Mouse (Mus musculus): ENCODE data around the gene Hpcal4. TPM values are rescaled to one million over a fixed set of nuclear protein-coding genes. Genes with fewer than 3 reads are reported as not detected.

Hpcal4 gene
- polyA plus RNA-seq, 1 experiment from 2014 or later: not detected

DNA sequence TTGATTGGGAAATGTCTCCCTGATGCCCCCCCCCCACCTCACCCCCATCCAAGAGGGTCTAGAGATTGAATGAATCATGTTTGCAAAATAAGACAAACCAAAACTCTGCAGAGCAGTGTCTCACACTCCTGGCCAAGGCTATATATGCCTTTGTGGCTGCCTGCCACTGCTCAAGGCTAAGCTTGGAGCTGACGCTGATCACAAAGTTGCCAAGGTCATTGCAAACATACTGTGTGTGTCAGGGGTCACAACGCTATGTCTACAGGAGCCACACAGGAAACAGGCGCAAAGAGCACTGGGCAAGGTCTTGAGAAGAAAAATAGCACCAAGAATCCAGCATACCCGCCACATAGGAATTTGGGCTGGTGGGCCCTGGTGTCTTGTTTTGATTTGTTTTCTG, 37.6 kb downstream of the Hpcal4 start:
- H3K4me3 ChIP-seq (ENCODE audit: low read depth, low read length): no peak overlapping the region
- no peak overlapping the region for H3K27ac ChIP-seq (ENCODE audit: low read depth)
- no peaks in the 10 kb centered on the region for H3K36me3 ChIP-seq (replicated peaks; ENCODE audit: insufficient read depth, low read length)
- no peak for DNase-seq
- peaks cover 5% of the 10 kb centered on the region for H3K4me1 ChIP-seq (ENCODE audit: insufficient read depth)
- WGBS (ENCODE audit: insufficient replicate concordance): 57% methylated on average over 4 of the region's 4 CpGs
- TF ChIP-seq CTCF (IDR thresholded peaks at IDR 0.05; ENCODE audit: low read depth) (no peak), EP300 (IDR thresholded peaks at IDR 0.05; ENCODE audit: low read depth) (no peak)
- H3K4me2 ChIP-seq (ENCODE audit: low read depth, low read length): no peak overlapping the region
- ATAC-seq: peak; percentile 66; the same call in 1 of the 2 replicates
- H3K9ac ChIP-seq (replicated peaks): no peak overlapping the region
- no peaks in the 10 kb centered on the region for H3K27me3 ChIP-seq (ENCODE audit: insufficient read depth, low read length)
- no peaks in the 10 kb centered on the region for H3K9me3 ChIP-seq (ENCODE audit: low read length)

DNA sequence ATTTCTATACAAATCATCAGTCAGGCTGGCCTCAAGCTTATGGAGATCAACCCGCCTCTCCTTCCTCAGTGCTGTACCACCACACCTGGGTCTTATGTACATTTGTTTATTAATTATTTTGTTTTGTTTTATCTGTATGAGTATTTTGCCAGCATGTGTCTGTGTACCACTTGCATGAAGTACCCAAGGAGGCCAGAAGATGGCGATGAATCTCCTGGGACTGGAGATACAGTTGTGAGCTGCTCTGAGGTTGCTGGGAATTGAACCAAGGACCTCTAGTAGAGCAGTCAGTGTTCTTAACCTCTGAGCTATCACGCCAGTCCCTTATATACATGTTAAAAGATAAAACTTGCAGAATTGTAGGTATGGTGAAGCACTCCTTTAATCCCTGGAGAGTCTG, 40.3 kb downstream of the Hpcal4 start:
- DNase-seq: peak; percentile 37
- no peak overlapping the region for H3K4me3 ChIP-seq (ENCODE audit: low read depth, low read length)
- TF ChIP-seq CTCF (IDR thresholded peaks at IDR 0.05; ENCODE audit: low read depth) (peak; percentile 59), EP300 (IDR thresholded peaks at IDR 0.05; ENCODE audit: low read depth) (no peak)
- WGBS (ENCODE audit: insufficient replicate concordance): 67% methylated on average over 3 of the region's 3 CpGs
- no peaks in the 10 kb centered on the region for H3K9me3 ChIP-seq (ENCODE audit: low read length)
- H3K27ac ChIP-seq (ENCODE audit: low read depth): no peak overlapping the region
- H3K9ac ChIP-seq (replicated peaks): no peak overlapping the region
- peaks cover 5% of the 10 kb centered on the region for H3K4me1 ChIP-seq (ENCODE audit: insufficient read depth)
- no peak overlapping the region for H3K4me2 ChIP-seq (ENCODE audit: low read depth, low read length)
- H3K36me3 ChIP-seq (replicated peaks; ENCODE audit: insufficient read depth, low read length): no peaks in the 10 kb centered on the region
- no peak for ATAC-seq
- H3K27me3 ChIP-seq (ENCODE audit: insufficient read depth, low read length): no peaks in the 10 kb centered on the region

DNA sequence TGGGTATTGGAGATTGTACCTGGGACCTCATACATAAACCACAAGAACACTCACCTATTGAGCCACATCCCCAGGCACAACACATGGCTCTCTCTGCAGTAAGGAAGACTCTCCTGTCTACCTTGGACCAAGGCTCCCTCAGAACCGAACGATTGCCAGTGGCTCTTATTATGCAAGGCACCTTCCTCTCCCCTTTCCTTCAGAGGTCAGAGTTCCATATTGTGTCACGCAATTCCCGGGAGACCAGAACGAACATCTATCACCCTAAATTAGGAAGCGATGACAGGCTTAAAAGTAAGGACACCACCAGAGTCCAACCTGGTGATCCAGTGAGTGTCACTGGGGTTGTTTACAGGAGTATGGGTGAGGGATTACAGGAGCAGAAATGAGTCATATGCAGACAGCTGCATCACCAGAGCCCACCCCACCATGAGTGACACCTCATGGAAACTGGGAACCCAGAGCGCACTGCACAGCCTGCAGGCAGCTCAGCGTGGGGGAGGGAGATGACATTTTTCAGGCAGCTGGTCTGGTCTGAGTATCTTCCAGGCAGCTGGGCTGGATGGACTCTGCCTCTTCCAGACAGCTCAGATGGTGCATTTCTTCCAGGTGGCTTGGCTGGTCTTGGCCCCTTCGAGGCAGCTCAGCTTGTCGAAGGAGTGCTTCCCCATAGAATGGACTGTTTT, 42.8 kb downstream of the Hpcal4 start:
- Histone ChIP-seq H3K4me2 (ENCODE audit: low read depth, low read length) (no peak overlapping the region), H3K4me1 (ENCODE audit: insufficient read depth) (no peaks in the 10 kb centered on the region), H3K27ac (ENCODE audit: low read depth) (no peak overlapping the region), H3K27me3 (ENCODE audit: insufficient read depth, low read length) (no peaks in the 10 kb centered on the region), H3K9me3 (ENCODE audit: low read length) (no peaks in the 10 kb centered on the region), H3K4me3 (ENCODE audit: low read depth, low read length) (no peak overlapping the region), H3K9ac (replicated peaks) (no peak overlapping the region), H3K36me3 (replicated peaks; ENCODE audit: insufficient read depth, low read length) (no peaks in the 10 kb centered on the region)
- DNase-seq: no peak
- ATAC-seq: peak; percentile 21; the same call in 1 of the 2 replicates
- no peak for TF ChIP-seq CTCF (IDR thresholded peaks at IDR 0.05; ENCODE audit: low read depth)
- no peak for TF ChIP-seq EP300 (IDR thresholded peaks at IDR 0.05; ENCODE audit: low read depth)
- WGBS (ENCODE audit: insufficient replicate concordance): 57% methylated on average over 10 of the region's 10 CpGs

DNA sequence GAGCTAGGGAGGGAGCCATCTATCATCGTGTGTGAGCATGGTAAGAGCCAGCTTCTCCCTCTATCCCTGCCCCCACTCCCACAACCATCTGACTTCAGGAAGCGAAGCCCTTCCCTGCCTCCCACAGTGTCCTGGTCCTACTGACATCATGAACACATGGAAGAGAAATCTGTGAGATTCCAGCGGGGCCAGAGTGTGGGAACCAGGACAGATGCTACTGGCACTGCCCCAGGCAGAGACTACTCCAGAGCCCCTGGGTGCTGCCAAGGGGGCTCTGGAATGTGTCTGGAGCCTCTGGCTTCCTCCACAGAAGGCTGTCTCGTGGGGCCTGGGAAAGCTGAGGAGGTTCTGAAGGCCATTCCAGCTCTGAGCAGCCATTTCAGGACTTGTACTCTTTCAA, 44.7 kb downstream of the Hpcal4 start:
- DNase-seq: no peak
- no peaks in the 10 kb centered on the region for H3K9me3 ChIP-seq (ENCODE audit: low read length)
- no peak overlapping the region for H3K4me3 ChIP-seq (ENCODE audit: low read depth, low read length)
- ATAC-seq: no peak
- no peak overlapping the region for H3K27ac ChIP-seq (ENCODE audit: low read depth)
- TF ChIP-seq CTCF (IDR thresholded peaks at IDR 0.05; ENCODE audit: low read depth) (no peak), EP300 (IDR thresholded peaks at IDR 0.05; ENCODE audit: low read depth) (no peak)
- H3K9ac ChIP-seq (replicated peaks): no peak overlapping the region
- no peaks in the 10 kb centered on the region for H3K36me3 ChIP-seq (replicated peaks; ENCODE audit: insufficient read depth, low read length)
- 39% methylated on average over 4 of the region's 4 CpGs for WGBS (ENCODE audit: insufficient replicate concordance)
- 0 out of 2 replicates have a peak, but pooled peaks cover 6% of the 10 kb centered on the region for H3K27me3 ChIP-seq (ENCODE audit: insufficient read depth, low read length)
- no peak overlapping the region for H3K4me2 ChIP-seq (ENCODE audit: low read depth, low read length)
- H3K4me1 ChIP-seq (ENCODE audit: insufficient read depth): no peaks in the 10 kb centered on the region

DNA sequence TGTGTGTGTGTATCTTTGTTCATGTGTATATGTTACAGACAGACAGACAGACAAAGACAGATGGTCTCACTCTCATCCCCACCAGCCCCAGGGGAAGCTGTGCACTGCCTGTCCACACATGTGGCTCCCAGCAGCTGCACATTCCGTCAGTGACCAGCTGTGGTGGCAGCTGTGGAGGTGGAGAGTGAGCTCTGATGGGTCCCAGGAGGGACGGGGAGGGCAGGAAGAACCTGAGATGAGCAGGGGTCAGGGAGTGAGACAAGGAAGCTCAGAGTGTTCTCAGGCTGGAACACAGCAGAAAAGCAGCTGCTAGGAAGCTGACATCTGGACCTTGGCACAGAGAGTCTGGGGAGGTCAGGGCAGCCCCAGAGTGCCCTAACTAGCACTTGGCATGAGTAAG, 45.2 kb downstream of the Hpcal4 start:
- Histone ChIP-seq H3K4me3 (ENCODE audit: low read depth, low read length) (no peak overlapping the region), H3K9me3 (ENCODE audit: low read length) (no peaks in the 10 kb centered on the region), H3K27ac (ENCODE audit: low read depth) (no peak overlapping the region), H3K27me3 (ENCODE audit: insufficient read depth, low read length) (0 out of 2 replicates have a peak, but pooled peaks cover 6% of the 10 kb centered on the region), H3K4me1 (ENCODE audit: insufficient read depth) (no peaks in the 10 kb centered on the region; the same call in 1 of the 2 replicates), H3K9ac (replicated peaks) (no peak overlapping the region), H3K36me3 (replicated peaks; ENCODE audit: insufficient read depth, low read length) (no peaks in the 10 kb centered on the region), H3K4me2 (ENCODE audit: low read depth, low read length) (no peak overlapping the region)
- ATAC-seq (peak; percentile 60), DNase-seq (peak; percentile 50)
- TF ChIP-seq CTCF (IDR thresholded peaks at IDR 0.05; ENCODE audit: low read depth): no peak
- no peak for TF ChIP-seq EP300 (IDR thresholded peaks at IDR 0.05; ENCODE audit: low read depth)
- WGBS (ENCODE audit: insufficient replicate concordance): 39% methylated on average over 2 of the region's 2 CpGs

DNA sequence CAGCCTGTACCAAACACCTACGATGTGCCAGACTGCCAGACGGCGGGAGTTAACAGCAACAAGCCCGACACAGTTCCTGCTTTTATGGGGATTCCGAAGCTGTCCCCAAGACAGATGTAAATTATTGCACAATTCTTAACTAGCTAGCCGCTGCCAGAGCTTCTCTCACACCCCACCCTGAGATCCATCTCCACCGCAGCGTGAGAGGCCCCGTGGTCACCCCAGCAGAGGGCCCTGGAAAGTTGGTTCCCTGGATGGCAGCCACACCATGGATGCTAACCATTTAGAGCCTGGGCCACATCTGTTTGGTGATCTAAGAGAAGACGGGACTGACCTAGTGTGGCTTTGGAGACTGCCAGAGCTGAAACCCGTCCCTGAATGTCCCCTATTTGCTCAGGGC, 46.1 kb downstream of the Hpcal4 start:
- TF ChIP-seq CTCF (IDR thresholded peaks at IDR 0.05; ENCODE audit: low read depth): no peak
- no peak for TF ChIP-seq EP300 (IDR thresholded peaks at IDR 0.05; ENCODE audit: low read depth)
- H3K27ac ChIP-seq (ENCODE audit: low read depth): no peak overlapping the region
- H3K4me3 ChIP-seq (ENCODE audit: low read depth, low read length): no peak overlapping the region
- H3K27me3 ChIP-seq (ENCODE audit: insufficient read depth, low read length): peaks cover 10% of the 10 kb centered on the region; the same call in 1 of the 2 replicates
- H3K9ac ChIP-seq (replicated peaks): no peak overlapping the region
- no peaks in the 10 kb centered on the region for H3K9me3 ChIP-seq (ENCODE audit: low read length)
- no peak for DNase-seq
- no peak overlapping the region for H3K4me2 ChIP-seq (ENCODE audit: low read depth, low read length)
- WGBS (ENCODE audit: insufficient replicate concordance): 37% methylated on average over 11 of the region's 11 CpGs
- H3K4me1 ChIP-seq (ENCODE audit: insufficient read depth): peaks cover 4% of the 10 kb centered on the region; the same call in 1 of the 2 replicates
- no peaks in the 10 kb centered on the region for H3K36me3 ChIP-seq (replicated peaks; ENCODE audit: insufficient read depth, low read length)
- ATAC-seq: no peak
